Mouse (Mus musculus) lung, postnatal 0 days (tissue): ENCODE data around the gene Slc16a12. TPM values are rescaled to one million over a fixed set of nuclear protein-coding genes. Genes with fewer than 3 reads are reported as not detected.

ENCODE experiments used
- ATAC-seq: fragments of 200-750 bp; cut with Nextera tagmentation; 2 replicates; pipeline ENCODE4 v1.8.0; 2017; ENCODE audit warnings: moderate library complexity
- DNase-seq: peaks from one replicate; pipeline ENCODE4 v3.0.0-alpha.2; 2016; ENCODE audit warnings: low spot score
- H3K27ac ChIP-seq: fragments of 300-500 bp; sonication (generic); 2 replicates; pipeline ENCODE4 v1.5.1; 2014; ENCODE audit warnings: antibody characterized with exemption, mild to moderate bottlenecking, low read length, mixed read lengths
- H3K27me3 ChIP-seq: fragments of 300-500 bp; sonication (generic); replicated peaks from 2 replicates; pipeline ENCODE4 v1.6.1; 2014; ENCODE audit warnings: low read length, mixed read lengths; ENCODE audit not compliant: insufficient read depth
- H3K36me3 ChIP-seq: fragments of 300-500 bp; sonication (generic); 2 replicates; pipeline ENCODE4 v1.6.1; 2014; ENCODE audit warnings: low read length, mixed read lengths; ENCODE audit not compliant: insufficient read depth
- H3K4me1 ChIP-seq: fragments of 300-500 bp; sonication (generic); 2 replicates; pipeline ENCODE4 v1.6.1; 2014; ENCODE audit warnings: antibody characterized with exemption, low read depth, low read length, mixed read lengths; ENCODE audit not compliant: insufficient read depth
- H3K4me2 ChIP-seq: fragments of 300-500 bp; sonication (generic); replicated peaks from 2 replicates; pipeline ENCODE4 v1.6.1; 2014; ENCODE audit warnings: low read depth, mild to moderate bottlenecking, low read length, moderate library complexity, mixed read lengths
- H3K4me3 ChIP-seq: fragments of 300-500 bp; sonication (generic); 2 replicates; pipeline ENCODE4 v1.5.1; 2014; ENCODE audit warnings: low read depth, low read length
- H3K9ac ChIP-seq: fragments of 300-500 bp; sonication (generic); replicated peaks from 2 replicates; pipeline ENCODE4 v1.6.1; 2014; ENCODE audit warnings: low read depth, mild to moderate bottlenecking
- H3K9me3 ChIP-seq: fragments of 300-500 bp; sonication (generic); 2 replicates; pipeline ENCODE4 v1.6.1; 2016; ENCODE audit warnings: low read length, mixed read lengths
- CTCF ChIP-seq: IDR thresholded peaks from 2 replicates; pipeline ENCODE4 v1.5.1; 2016; ENCODE audit warnings: antibody characterized with exemption, mild to moderate bottlenecking
- EP300 ChIP-seq: IDR thresholded peaks from 2 replicates; pipeline ENCODE4 v1.6.1; 2016; ENCODE audit warnings: antibody characterized with exemption, mild to moderate bottlenecking, control low read depth
- WGBS: fragments of 180-500 bp; shearing (Covaris S2); extraction: QIAGEN DNeasy Blood & Tissue Kit; methylation state at CpG from one replicate; pipeline ENCODE4 v1.1.7; 2014; 5-methylcytosine and 5-hydroxymethylcytosine counted together
- polyA plus RNA-seq: library from polyadenylated mRNA; unstranded; fragments of >200 nt; fragmentation: Nextera tagmentation; extraction: Ambion mirVana; gene quantifications from 2 replicates; pipeline ENCODE4 v1.2.1, GENCODE M21; 2015

The Slc16a12 gene
- polyA plus RNA-seq: 8.4 and 9.4 TPM in 2 replicates

- peak within 1 kb of the TSS; percentile 87 for H3K27ac ChIP-seq
- H3K27me3 ChIP-seq: no peaks in the 10 kb centered on the region
- peak; percentile 87 for ATAC-seq
- no peaks in the 10 kb centered on the region for H3K9me3 ChIP-seq
- under 1% methylated on average over 61 of the region's 61 CpGs for WGBS
- no peaks in the 10 kb centered on the region for H3K4me1 ChIP-seq
- TF ChIP-seq CTCF (no peak), EP300 (no peak)
- no peaks in the 10 kb centered on the region for H3K36me3 ChIP-seq
- H3K4me3 ChIP-seq: peak within 1 kb of the TSS; percentile 70
- peak; percentile 76 for DNase-seq
- H3K9ac ChIP-seq: peak within 1 kb of the TSS; percentile 46
- peak within 1 kb of the TSS; percentile 93 for H3K4me2 ChIP-seq
These were observed at the start of gene Slc16a12 for GRCm38 (mm10) chr19:34746688-34747504. TSS of gene Slc16a12 (minus strand) at chr19:34747289.

GRCm38 (mm10) chr19:34796396-34796795, 49.3 kb upstream of the Slc16a12 start:
- 77% methylated on average over 4 of the region's 4 CpGs for WGBS
- Histone ChIP-seq H3K4me1 (no peaks in the 10 kb centered on the region), H3K36me3 (no peaks in the 10 kb centered on the region), H3K9ac (no peak overlapping the region), H3K27me3 (no peaks in the 10 kb centered on the region), H3K4me2 (no peak overlapping the region), H3K27ac (no peak overlapping the region), H3K4me3 (no peak overlapping the region), H3K9me3 (no peaks in the 10 kb centered on the region)
- DNase-seq (no peak), ATAC-seq (no peak)
- TF ChIP-seq EP300 (no peak), CTCF (no peak)

- TF ChIP-seq CTCF (no peak), EP300 (no peak)
- 68% methylated on average over 2 of the region's 2 CpGs for WGBS
- Histone ChIP-seq H3K36me3 (no peaks in the 10 kb centered on the region), H3K4me2 (no peak overlapping the region), H3K27me3 (no peaks in the 10 kb centered on the region), H3K9ac (no peak overlapping the region), H3K9me3 (no peaks in the 10 kb centered on the region), H3K27ac (no peak overlapping the region), H3K4me1 (no peaks in the 10 kb centered on the region), H3K4me3 (no peak overlapping the region)
- no peak for DNase-seq
- ATAC-seq: no peak
These were observed 35.4 kb upstream of the Slc16a12 start for GRCm38 (mm10) chr19:34782491-34782890.

GRCm38 (mm10) chr19:34778993-34779392, 31.9 kb upstream of the Slc16a12 start:
- ATAC-seq (no peak), DNase-seq (no peak)
- H3K4me2 ChIP-seq: no peak overlapping the region
- H3K9ac ChIP-seq: no peak overlapping the region
- no peak overlapping the region for H3K27ac ChIP-seq
- H3K36me3 ChIP-seq: no peaks in the 10 kb centered on the region
- no peak for TF ChIP-seq EP300
- TF ChIP-seq CTCF: no peak
- no peaks in the 10 kb centered on the region for H3K4me1 ChIP-seq
- no peak overlapping the region for H3K4me3 ChIP-seq
- no peaks in the 10 kb centered on the region for H3K9me3 ChIP-seq
- no peaks in the 10 kb centered on the region for H3K27me3 ChIP-seq
- WGBS: 100% methylated on average over 1 of the region's 1 CpGs

- no peaks in the 10 kb centered on the region for H3K9me3 ChIP-seq
- H3K4me3 ChIP-seq: no peak overlapping the region
- DNase-seq (peak; percentile 34), ATAC-seq (peak; percentile 54; the same call in 1 of the 2 replicates)
- no peak overlapping the region for H3K4me2 ChIP-seq
- H3K36me3 ChIP-seq: no peaks in the 10 kb centered on the region
- H3K27me3 ChIP-seq: no peaks in the 10 kb centered on the region
- no peaks in the 10 kb centered on the region for H3K4me1 ChIP-seq
- no peak overlapping the region for H3K9ac ChIP-seq
- no peak overlapping the region for H3K27ac ChIP-seq
- TF ChIP-seq CTCF (no peak), EP300 (peak; percentile 59)
These were observed 31.0 kb upstream of the Slc16a12 start for GRCm38 (mm10) chr19:34778098-34778497.

GRCm38 (mm10) chr19:34772775-34773174, 25.7 kb upstream of the Slc16a12 start:
- no peaks in the 10 kb centered on the region for H3K36me3 ChIP-seq
- no peak overlapping the region for H3K4me2 ChIP-seq
- H3K27ac ChIP-seq: no peak overlapping the region
- peak; percentile 88 for TF ChIP-seq CTCF
- 0 out of 2 replicates have a peak, but pooled peaks have one; percentile 33 for TF ChIP-seq EP300
- H3K9me3 ChIP-seq: no peaks in the 10 kb centered on the region
- peak; percentile 85 for DNase-seq
- H3K4me3 ChIP-seq: no peak overlapping the region
- ATAC-seq: peak; percentile 63
- H3K27me3 ChIP-seq: no peaks in the 10 kb centered on the region
- H3K4me1 ChIP-seq: no peaks in the 10 kb centered on the region
- 19% methylated on average over 6 of the region's 6 CpGs for WGBS
- H3K9ac ChIP-seq: no peak overlapping the region
